Mouse (Mus musculus) hindbrain, embryonic 12.5 days (tissue): ENCODE data around the gene Dgki. TPM values are rescaled to one million over a fixed set of nuclear protein-coding genes. Genes with fewer than 3 reads are reported as not detected.

ENCODE experiments used
- ATAC-seq: fragments of 200-750 bp; cut with Nextera tagmentation; 2 replicates; pipeline ENCODE4 v1.8.0; 2017; ENCODE audit warnings: moderate TSS enrichment; ENCODE audit not compliant: low FRiP score
- H3K27ac ChIP-seq: fragments of 300-500 bp; sonication (generic); 2 replicates; pipeline ENCODE4 v1.5.1; 2016; ENCODE audit warnings: mild to moderate bottlenecking
- H3K27me3 ChIP-seq: fragments of 300-500 bp; sonication (generic); 2 replicates; pipeline ENCODE4 v1.6.1; 2016; ENCODE audit warnings: mild to moderate bottlenecking
- H3K36me3 ChIP-seq: fragments of 300-500 bp; sonication (generic); 2 replicates; pipeline ENCODE4 v1.6.1; 2016; ENCODE audit warnings: mild to moderate bottlenecking
- H3K4me1 ChIP-seq: fragments of 300-500 bp; sonication (generic); 2 replicates; pipeline ENCODE4 v1.6.1; 2016
- H3K4me2 ChIP-seq: fragments of 300-500 bp; sonication (generic); replicated peaks from 2 replicates; pipeline ENCODE4 v1.6.1; 2016; ENCODE audit warnings: mild to moderate bottlenecking
- H3K4me3 ChIP-seq: fragments of 300-500 bp; sonication (generic); 2 replicates; pipeline ENCODE4 v1.5.1; 2016; ENCODE audit warnings: mild to moderate bottlenecking
- H3K9ac ChIP-seq: fragments of 300-500 bp; sonication (generic); 2 replicates; pipeline ENCODE4 v1.6.1; 2016; ENCODE audit warnings: mild to moderate bottlenecking, moderate library complexity
- H3K9me3 ChIP-seq: fragments of 300-500 bp; sonication (generic); replicated peaks from 2 replicates; pipeline ENCODE4 v1.6.1; 2016; ENCODE audit warnings: mild to moderate bottlenecking
- WGBS: fragments of 180-500 bp; shearing (Covaris S2); methylation state at CpG from one replicate; pipeline ENCODE4 v1.1.7; 2016; 5-methylcytosine and 5-hydroxymethylcytosine counted together
- polyA plus RNA-seq: library from polyadenylated mRNA; unstranded; fragments of >200 nt; fragmentation: Nextera tagmentation; extraction: Ambion mirVana; gene quantifications from 2 replicates; pipeline ENCODE4 v1.2.1, GENCODE M21; 2016

The Dgki gene
- polyA plus RNA-seq, 1 experiment from 2014 or later = 4.2 TPM

DNA sequence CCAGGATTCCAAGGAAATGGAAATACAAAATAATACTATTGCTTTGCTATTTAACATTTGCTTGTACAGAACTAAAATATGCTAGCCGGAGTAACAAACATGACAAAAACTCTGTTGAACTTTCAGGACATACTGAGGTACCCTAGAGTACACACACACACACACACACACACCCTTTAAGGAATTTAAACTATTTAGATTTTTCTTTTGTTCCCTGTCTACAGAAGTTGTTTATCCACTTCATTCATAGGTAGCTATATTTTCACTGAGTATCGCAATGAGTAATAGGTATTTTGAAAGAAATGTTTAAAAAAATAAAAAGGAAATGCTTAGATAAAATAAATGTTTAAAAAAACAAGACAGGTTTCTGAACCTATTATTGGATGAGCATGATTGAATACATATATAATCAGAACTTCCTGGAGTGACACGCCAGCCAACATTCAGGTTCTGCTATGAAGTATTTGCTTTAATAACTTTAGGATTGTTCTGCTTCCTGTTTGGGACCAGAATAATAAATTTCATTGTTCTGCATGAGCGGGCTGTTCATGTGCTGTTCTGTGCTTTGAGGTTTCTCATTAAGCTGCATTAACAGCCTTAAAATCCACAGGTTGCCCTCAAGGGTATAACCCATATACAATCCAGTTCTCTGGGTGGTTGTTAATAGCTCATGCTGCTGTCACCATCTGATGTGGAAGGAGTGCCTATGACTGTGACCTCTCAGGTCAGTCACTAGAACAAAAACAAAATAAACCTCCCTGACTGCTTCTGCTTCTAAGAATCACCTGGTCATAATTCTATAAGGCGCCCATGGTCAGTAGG is 457.7 kb downstream of the Dgki start:
- Histone ChIP-seq H3K36me3 (no peaks in the 10 kb centered on the region), H3K4me2 (no peak overlapping the region), H3K9me3 (no peaks in the 10 kb centered on the region), H3K9ac (no peak overlapping the region), H3K27ac (no peak overlapping the region), H3K4me3 (no peak overlapping the region), H3K27me3 (no peaks in the 10 kb centered on the region), H3K4me1 (peaks cover 6% of the 10 kb centered on the region; the same call in 1 of the 2 replicates)
- ATAC-seq = no peak
- 69% methylated on average over 5 of the region's 5 CpGs for WGBS

DNA sequence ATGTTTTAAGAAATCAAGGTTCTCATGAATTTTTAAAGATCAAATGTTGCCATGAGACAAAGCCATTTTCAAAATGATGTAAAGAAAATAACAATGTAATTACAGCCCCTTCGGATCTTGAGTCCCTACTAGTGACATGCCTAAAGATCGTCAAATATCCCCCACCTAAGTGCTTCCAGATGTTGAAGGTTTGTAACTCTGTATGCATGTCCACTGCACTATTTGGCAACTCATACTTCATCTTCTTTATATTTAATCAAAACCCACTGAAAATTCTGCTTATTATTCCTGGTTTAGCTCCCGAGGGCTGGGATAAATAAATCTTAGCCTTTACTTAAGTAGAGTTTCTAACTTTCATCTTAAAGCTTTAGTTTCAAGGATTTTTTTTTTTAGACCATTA is 458.3 kb downstream of the Dgki start:
- Histone ChIP-seq H3K9me3 (no peaks in the 10 kb centered on the region), H3K9ac (no peak overlapping the region), H3K4me1 (peaks cover 6% of the 10 kb centered on the region; the same call in 1 of the 2 replicates), H3K27me3 (no peaks in the 10 kb centered on the region), H3K4me2 (no peak overlapping the region), H3K36me3 (no peaks in the 10 kb centered on the region), H3K27ac (no peak overlapping the region), H3K4me3 (no peak overlapping the region)
- 62% methylated on average over 3 of the region's 3 CpGs for WGBS
- ATAC-seq = no peak

DNA sequence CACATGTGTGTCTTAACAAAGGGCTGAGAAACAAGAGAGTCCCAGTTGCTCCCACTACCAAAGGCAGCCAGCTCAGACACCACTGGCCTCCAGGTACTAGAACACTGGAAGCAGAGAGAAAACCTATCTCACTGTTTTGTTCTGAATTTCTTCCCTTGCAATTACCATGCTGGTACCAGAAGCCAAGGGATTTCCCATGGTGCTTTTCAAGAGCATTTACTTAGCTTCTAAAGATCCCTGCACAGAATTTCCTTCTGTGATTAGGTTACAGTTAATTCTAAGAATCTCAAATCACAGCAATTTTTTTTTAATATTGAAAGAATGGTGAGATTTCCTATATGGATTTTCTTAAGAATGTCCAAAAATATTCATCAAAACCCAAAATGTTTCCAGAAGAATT is 458.8 kb downstream of the Dgki start:
- no peaks in the 10 kb centered on the region for H3K36me3 ChIP-seq
- H3K9ac ChIP-seq = no peak overlapping the region
- H3K27ac ChIP-seq = no peak overlapping the region
- ATAC-seq = no peak
- H3K4me1 ChIP-seq = peaks cover 6% of the 10 kb centered on the region; the same call in 1 of the 2 replicates
- H3K4me3 ChIP-seq = no peak overlapping the region
- H3K9me3 ChIP-seq = no peaks in the 10 kb centered on the region
- no peak overlapping the region for H3K4me2 ChIP-seq
- H3K27me3 ChIP-seq = no peaks in the 10 kb centered on the region

DNA sequence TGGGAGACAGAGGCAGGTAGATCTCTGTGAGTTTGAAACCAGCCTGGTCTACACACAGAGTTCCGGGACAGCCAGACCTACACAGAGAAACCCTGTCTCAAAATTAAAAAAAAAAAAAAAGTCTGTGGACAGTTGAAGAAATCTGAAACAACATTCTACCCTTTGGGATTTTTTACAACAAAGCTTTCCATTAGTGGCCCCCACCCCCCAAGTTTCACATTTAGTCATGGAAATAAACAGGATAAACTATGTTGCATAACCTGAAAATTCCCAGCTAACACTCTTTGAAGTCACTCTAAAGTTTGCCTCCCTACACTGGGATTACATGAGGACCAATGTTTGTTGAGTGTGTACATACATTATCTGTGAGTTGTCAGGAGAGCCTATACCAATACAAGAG is 461.2 kb downstream of the Dgki start:
- Histone ChIP-seq H3K27me3 (no peaks in the 10 kb centered on the region), H3K9ac (no peak overlapping the region), H3K9me3 (no peaks in the 10 kb centered on the region), H3K4me3 (no peak overlapping the region), H3K4me2 (no peak overlapping the region), H3K27ac (no peak overlapping the region), H3K36me3 (no peaks in the 10 kb centered on the region), H3K4me1 (peaks cover 6% of the 10 kb centered on the region; the same call in 1 of the 2 replicates)
- ATAC-seq = no peak
- 96% methylated on average over 1 of the region's 1 CpGs for WGBS

DNA sequence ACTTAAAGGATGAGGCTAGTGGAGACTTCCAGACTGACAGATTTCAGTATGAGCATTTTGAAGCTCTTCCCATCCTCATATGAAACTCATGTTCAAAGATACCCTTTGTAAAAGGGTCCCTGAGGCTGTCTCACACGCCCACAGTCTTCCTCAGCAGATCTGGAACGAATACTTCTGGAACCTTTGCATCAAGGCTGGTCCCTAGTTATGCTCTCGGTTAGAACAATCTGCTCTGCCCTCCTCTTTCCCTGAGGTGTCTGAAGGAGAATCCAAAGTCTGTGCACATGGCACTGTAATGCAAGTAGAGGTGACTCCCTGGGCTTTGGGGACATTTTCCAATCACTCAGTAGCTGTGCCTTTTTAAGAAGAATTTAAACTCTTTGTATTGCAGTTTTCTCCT is 464.6 kb downstream of the Dgki start:
- H3K9me3 ChIP-seq = no peaks in the 10 kb centered on the region
- ATAC-seq = no peak
- no peaks in the 10 kb centered on the region for H3K4me1 ChIP-seq
- H3K4me2 ChIP-seq = no peak overlapping the region
- no peak overlapping the region for H3K9ac ChIP-seq
- H3K4me3 ChIP-seq = no peak overlapping the region
- H3K27me3 ChIP-seq = no peaks in the 10 kb centered on the region
- WGBS = 83% methylated on average over 3 of the region's 3 CpGs
- no peak overlapping the region for H3K27ac ChIP-seq
- H3K36me3 ChIP-seq = no peaks in the 10 kb centered on the region

DNA sequence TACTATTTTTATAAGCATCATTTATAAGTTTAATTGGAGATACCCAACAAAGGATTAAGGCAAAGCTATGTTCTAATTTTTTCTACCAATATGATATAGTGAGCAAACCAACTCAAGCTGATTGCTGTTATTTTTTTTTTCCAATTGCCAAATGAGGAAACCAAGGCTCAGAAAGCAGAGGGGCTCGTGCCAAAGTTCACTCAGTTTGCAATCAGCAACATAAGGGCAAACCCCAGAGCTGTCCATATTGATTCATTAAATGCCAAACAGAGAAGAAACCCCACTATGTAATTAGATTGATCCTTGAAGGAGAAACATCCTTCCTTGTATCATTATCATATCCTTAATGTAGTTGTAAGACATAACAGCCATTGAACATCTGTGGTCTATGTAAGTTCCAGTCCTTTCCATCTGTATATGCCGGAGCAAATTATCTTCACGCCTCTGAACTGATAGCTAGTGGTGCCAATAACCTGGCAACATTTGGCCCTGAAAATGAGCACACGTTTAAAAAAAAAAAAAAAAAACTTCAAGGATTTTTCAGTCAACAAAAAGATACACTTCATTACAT is 465.2 kb downstream of the Dgki start:
- 75% methylated on average over 4 of the region's 4 CpGs for WGBS
- no peak for ATAC-seq
- Histone ChIP-seq H3K4me3 (no peak overlapping the region), H3K27me3 (no peaks in the 10 kb centered on the region), H3K27ac (no peak overlapping the region), H3K36me3 (no peaks in the 10 kb centered on the region), H3K9ac (no peak overlapping the region), H3K4me2 (no peak overlapping the region), H3K9me3 (no peaks in the 10 kb centered on the region), H3K4me1 (no peaks in the 10 kb centered on the region)

DNA sequence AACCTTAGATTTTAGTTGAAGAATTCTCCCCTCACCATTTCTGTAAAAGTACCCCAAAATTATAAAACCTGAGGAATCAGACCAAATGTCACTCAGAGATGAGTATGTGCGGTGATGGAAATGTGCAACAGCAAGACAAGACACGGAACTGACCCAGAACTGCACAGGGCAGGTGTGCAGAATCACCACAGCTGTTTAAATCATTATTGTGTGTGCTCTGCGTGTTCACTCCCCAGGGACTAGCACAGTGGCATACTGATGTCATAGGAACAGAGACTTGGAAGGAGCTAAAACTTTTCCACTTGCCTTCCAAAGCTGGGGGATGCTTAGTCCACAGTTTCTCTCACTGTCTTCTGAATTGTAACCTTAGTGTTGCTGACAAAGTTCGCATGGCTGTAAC is 467.3 kb downstream of the Dgki start:
- Histone ChIP-seq H3K9ac (no peak overlapping the region), H3K36me3 (no peaks in the 10 kb centered on the region), H3K27ac (no peak overlapping the region), H3K4me3 (no peak overlapping the region), H3K4me1 (no peaks in the 10 kb centered on the region), H3K9me3 (no peaks in the 10 kb centered on the region), H3K4me2 (no peak overlapping the region), H3K27me3 (no peaks in the 10 kb centered on the region)
- WGBS = 76% methylated on average over 4 of the region's 4 CpGs
- no peak for ATAC-seq

DNA sequence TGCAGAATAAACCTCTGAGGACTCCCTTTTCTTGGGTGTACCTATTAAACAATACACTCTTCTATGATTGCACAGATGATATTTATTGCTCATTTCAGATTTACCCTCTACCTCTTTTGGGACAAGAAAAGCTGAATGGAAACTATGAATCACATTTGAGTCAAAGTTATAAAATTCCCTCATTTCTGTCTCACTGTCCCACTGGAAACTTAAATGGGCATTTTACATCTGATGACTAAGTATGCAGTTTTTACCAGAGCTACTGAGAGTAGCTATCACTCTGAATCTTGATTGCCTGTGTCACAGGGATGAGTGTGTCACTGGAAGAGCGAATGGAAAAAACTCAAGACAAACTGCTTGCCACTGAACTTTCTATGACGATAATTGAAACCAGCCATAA is 467.8 kb downstream of the Dgki start:
- H3K9ac ChIP-seq = no peak overlapping the region
- no peaks in the 10 kb centered on the region for H3K4me1 ChIP-seq
- 79% methylated on average over 2 of the region's 2 CpGs for WGBS
- H3K4me3 ChIP-seq = no peak overlapping the region
- no peak overlapping the region for H3K27ac ChIP-seq
- H3K4me2 ChIP-seq = no peak overlapping the region
- no peaks in the 10 kb centered on the region for H3K27me3 ChIP-seq
- no peak for ATAC-seq
- no peaks in the 10 kb centered on the region for H3K36me3 ChIP-seq
- no peaks in the 10 kb centered on the region for H3K9me3 ChIP-seq

DNA sequence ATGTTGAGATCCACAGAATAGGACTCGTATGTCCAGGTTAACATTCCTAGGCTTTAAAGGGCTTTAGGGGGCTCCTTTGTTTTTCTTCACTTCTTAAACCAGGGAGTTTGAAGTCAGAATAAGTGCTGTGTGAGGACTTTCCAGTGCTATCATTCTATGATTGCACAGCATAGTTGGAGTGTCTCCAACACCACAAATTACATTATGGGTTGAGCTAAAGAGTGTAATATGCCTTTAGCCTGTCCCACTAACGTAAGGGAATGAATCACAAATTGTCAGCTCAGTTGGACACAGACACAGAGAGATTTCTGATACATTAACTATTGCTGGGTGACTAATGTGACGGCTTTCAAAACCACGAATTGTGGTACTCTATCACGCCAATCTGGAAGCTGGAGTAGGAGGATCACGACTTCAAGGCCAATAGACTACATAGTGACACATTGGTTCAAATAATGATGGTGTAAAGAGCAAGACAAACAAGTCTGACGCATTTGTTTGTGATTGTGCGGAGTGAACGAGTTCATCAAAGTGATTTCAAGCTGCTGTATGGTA is 469.5 kb downstream of the Dgki start:
- ATAC-seq = no peak
- WGBS = 79% methylated on average over 9 of the region's 9 CpGs
- no peak overlapping the region for H3K4me2 ChIP-seq
- H3K9me3 ChIP-seq = no peaks in the 10 kb centered on the region
- H3K27me3 ChIP-seq = no peaks in the 10 kb centered on the region
- no peak overlapping the region for H3K9ac ChIP-seq
- no peaks in the 10 kb centered on the region for H3K4me1 ChIP-seq
- H3K27ac ChIP-seq = no peak overlapping the region
- H3K36me3 ChIP-seq = no peaks in the 10 kb centered on the region
- no peak overlapping the region for H3K4me3 ChIP-seq

DNA sequence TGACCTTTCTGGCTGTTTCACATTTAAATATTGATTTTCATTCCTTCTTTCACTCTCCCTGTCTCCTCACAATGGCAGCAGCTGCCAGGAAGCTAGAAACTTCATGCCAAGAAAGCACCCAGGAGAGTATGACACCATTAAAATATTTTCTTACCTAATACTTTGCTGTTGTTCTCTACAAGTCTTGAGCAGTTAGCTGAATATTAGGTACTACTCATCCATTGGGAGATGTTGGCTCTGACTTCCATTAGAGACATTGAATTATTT is 480.3 kb downstream of the Dgki start:
- Histone ChIP-seq H3K4me1 (peaks cover 6% of the 10 kb centered on the region; the same call in 1 of the 2 replicates), H3K4me3 (no peak overlapping the region), H3K9ac (no peak overlapping the region), H3K36me3 (no peaks in the 10 kb centered on the region), H3K27ac (peak overlapping the region; percentile 67), H3K27me3 (no peaks in the 10 kb centered on the region), H3K4me2 (no peak overlapping the region), H3K9me3 (0 out of 2 replicates have a peak, but pooled peaks cover 2% of the 10 kb centered on the region)
- no peak; the same call in 1 of the 2 replicates for ATAC-seq

DNA sequence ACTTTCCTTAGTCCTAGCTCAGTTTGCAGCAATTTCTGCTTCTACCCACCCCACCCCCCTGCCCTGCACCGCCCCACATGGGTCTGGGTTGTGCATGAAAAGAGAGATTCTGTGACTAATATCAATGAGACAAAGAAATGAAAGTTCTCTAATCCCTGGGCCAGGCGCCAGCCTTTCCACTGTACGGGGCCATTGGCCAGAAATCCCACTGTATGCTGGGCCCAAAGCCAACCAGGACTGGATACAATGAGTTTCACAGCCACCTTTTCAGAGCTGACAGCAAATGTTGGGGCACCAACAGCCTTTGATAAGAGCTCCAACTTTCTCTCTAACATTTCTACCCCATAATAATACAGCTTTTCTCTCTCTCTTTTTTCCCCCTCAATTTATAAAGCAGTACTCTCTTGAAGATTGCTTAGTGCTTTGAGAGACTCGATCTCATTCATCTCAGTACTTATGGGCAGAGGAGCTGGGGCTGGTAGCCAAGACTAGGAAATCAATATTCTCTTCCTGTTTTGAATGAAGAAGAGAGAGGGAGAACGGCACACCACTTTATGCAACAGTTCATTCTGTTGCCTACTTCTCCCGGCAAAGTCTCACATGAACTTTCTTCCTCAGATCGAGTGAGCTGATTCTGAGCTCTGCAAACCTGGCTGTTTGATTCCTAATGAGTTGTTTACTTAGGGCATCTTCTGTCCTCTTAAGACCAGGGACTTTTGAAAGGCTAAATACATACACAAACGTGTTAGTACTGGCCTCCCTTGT is 480.8 kb downstream of the Dgki start:
- peaks cover 6% of the 10 kb centered on the region; the same call in 1 of the 2 replicates for H3K4me1 ChIP-seq
- no peaks in the 10 kb centered on the region for H3K9me3 ChIP-seq
- H3K4me3 ChIP-seq = no peak overlapping the region
- H3K27ac ChIP-seq = peak overlapping the region; percentile 67
- no peak overlapping the region for H3K9ac ChIP-seq
- H3K4me2 ChIP-seq = no peak overlapping the region
- peak; percentile 96 for ATAC-seq
- H3K27me3 ChIP-seq = no peaks in the 10 kb centered on the region
- no peaks in the 10 kb centered on the region for H3K36me3 ChIP-seq
- WGBS = 39% methylated on average over 8 of the region's 8 CpGs

DNA sequence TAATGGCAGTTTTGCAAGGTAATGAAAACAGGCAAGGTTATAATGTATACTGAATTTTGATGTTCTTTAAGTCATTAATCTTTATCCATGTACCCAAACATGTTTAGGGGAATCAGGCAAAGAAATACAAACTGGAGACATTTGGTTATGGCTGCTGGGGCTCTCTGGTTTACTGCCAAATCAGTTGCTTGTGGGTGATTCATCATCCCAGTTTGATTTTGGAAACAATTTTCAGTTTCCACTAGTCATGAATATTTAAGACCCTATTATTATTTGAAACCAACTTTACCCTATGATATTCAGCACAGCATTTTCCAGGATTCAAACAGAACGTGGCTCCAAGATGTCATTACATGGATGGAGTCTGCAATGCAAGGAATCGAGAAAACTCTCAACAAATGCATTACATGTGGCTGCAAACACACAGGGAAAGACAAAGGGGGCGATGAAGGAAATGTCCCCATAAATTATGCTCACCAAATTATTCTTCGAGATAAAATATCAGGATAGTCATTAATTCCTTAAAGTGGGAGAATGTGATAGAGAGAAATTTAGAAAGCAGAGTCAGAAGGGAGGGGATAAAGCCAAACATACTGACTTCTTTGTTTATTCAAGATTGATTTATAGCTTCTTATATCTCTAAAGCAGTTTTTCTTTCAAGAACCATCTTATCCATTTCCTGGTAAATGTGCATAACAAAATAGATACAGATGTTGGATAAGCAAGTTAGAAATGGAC is 481.5 kb downstream of the Dgki start:
- ATAC-seq = no peak
- 76% methylated on average over 4 of the region's 4 CpGs for WGBS
- Histone ChIP-seq H3K4me1 (peaks cover 6% of the 10 kb centered on the region; the same call in 1 of the 2 replicates), H3K9me3 (no peaks in the 10 kb centered on the region), H3K36me3 (no peaks in the 10 kb centered on the region), H3K27me3 (no peaks in the 10 kb centered on the region), H3K4me2 (no peak overlapping the region), H3K27ac (0 out of 2 replicates have a peak overlapping the region, but pooled peaks have one; percentile 67), H3K4me3 (no peak overlapping the region), H3K9ac (no peak overlapping the region)
